Mouse (Mus musculus) cortical plate, adult 2 months (tissue): ENCODE measurements around the gene Adam10.

ENCODE experiments used
- CTCF ChIP-seq: fragments of 200-500 bp; IDR thresholded peaks from 2 replicates; pipeline ENCODE4 v1.5.1; 2011; ENCODE audit warnings: mild to moderate bottlenecking, control low read depth, low read length; ENCODE audit not compliant: insufficient read depth; ENCODE audit errors: extremely low read depth
- POLR2A ChIP-seq: fragments of 200-500 bp; IDR thresholded peaks from 2 replicates; pipeline ENCODE4 v1.6.1; 2011; ENCODE audit warnings: mild to moderate bottlenecking, low read length, control low read depth; ENCODE audit not compliant: insufficient read depth; ENCODE audit errors: extremely low read depth

GRCm38 (mm10) chr9:70733208-70733607, 54.4 kb downstream of the Adam10 start:
- no peak for TF ChIP-seq CTCF
- no peak for TF ChIP-seq POLR2A
